Mouse (Mus musculus) forebrain, embryonic 14.5 days (tissue): ENCODE results near the gene Gm29666. TPM values are rescaled to one million over a fixed set of nuclear protein-coding genes. Genes with fewer than 3 reads are reported as not detected.

Experiments used
- ATAC-seq: fragments of 200-750 bp; cut with Nextera tagmentation; 2 replicates; pipeline ENCODE4 v1.8.0; 2017; ENCODE audit warnings: mild to moderate bottlenecking, moderate library complexity
- DNase-seq: peaks from one replicate; pipeline ENCODE4 v3.0.0-alpha.2; 2015; ENCODE audit warnings: low spot score
- H3K27ac ChIP-seq: fragments of 300-500 bp; sonication (generic); 2 replicates; pipeline ENCODE4 v1.5.1; 2014; ENCODE audit warnings: low read depth, mild to moderate bottlenecking, control low read depth, low read length, moderate library complexity
- H3K27me3 ChIP-seq: fragments of 300-500 bp; sonication (generic); replicated peaks from 2 replicates; pipeline ENCODE4 v1.6.1; 2014; ENCODE audit warnings: low read length, control low read depth, mixed read lengths; ENCODE audit not compliant: control insufficient read depth, insufficient read depth
- H3K36me3 ChIP-seq: fragments of 300-500 bp; sonication (generic); 2 replicates; pipeline ENCODE4 v1.6.1; 2014; ENCODE audit warnings: low read length, control low read depth; ENCODE audit not compliant: control insufficient read depth, insufficient read depth
- H3K4me1 ChIP-seq: fragments of 300-500 bp; sonication (generic); 2 replicates; pipeline ENCODE4 v1.6.1; 2014; ENCODE audit warnings: antibody characterized with exemption, low read length, control low read depth; ENCODE audit not compliant: control insufficient read depth, insufficient read depth
- H3K4me2 ChIP-seq: fragments of 300-500 bp; sonication (generic); 2 replicates; pipeline ENCODE4 v1.6.1; 2014; ENCODE audit warnings: mild to moderate bottlenecking, control low read depth, low read length
- H3K4me3 ChIP-seq: fragments of 300-500 bp; sonication (generic); 2 replicates; pipeline ENCODE4 v1.5.1; 2014; ENCODE audit warnings: low read depth, low read length, control low read depth
- H3K9ac ChIP-seq: fragments of 300-500 bp; sonication (generic); 2 replicates; pipeline ENCODE4 v1.6.1; 2014; ENCODE audit warnings: mild to moderate bottlenecking, low read length, control low read depth, moderate library complexity
- H3K9me3 ChIP-seq: fragments of 300-500 bp; sonication (generic); replicated peaks from 2 replicates; pipeline ENCODE4 v1.6.1; 2016; ENCODE audit warnings: low read length, control low read depth, mixed read lengths; ENCODE audit not compliant: control insufficient read depth
- WGBS: fragments of 180-500 bp; shearing (Covaris S2); extraction: QIAGEN DNeasy Blood & Tissue Kit; methylation state at CpG from one replicate; pipeline ENCODE4 v1.1.7; 2014; 5-methylcytosine and 5-hydroxymethylcytosine counted together
- polyA plus RNA-seq: library from polyadenylated mRNA; unstranded; fragments of >200 nt; fragmentation: Nextera tagmentation; extraction: Ambion mirVana; gene quantifications from 2 replicates; pipeline ENCODE4 v1.2.1, GENCODE M21; 2014

Gene Gm29666
- polyA plus RNA-seq, result 0.30 and 0.40 TPM in 2 replicates

DNA sequence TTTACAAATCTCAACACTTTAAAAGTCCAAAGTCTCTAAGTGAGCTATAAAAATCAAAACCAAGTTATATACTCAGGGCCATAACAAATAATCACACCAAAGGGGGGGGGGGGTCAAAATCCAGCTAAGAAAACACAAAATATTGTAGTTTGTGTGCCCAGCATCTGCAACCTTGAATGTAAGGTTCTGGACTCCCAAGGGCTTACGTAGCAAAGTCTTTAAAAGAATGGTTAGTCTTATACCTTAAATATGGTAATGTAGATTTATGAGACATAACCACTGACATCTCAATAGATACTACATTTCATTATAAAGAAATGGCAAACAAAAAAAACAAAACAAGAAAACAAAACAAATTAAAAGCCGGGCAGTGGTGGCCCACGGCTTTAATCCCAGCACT lies at the start of gene Gm29666:
Gene Gm29666 (minus strand): TSS at position 101 of the 400 bp plus-strand sequence.
- no peak within 1 kb of the TSS for H3K27ac ChIP-seq

DNA sequence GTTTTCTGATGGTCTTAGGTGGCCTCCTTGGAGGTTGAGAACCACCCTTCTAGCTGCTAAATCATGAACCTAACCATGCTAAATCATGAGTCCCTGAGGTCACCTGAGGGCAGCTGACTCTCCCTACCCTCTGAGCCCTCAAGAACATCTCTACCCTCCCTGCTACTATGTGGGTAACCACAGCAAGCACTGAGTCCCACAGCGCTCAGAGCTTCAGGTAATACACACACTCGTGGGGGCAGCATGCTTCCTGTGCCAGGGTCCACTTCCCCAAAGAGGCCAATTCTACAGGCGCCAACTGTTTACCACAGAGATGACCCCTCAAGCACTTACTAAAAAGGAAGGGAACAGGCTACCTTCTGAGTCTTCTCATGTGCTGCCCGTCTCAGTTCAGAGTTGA lies 48.7 kb upstream of the Gm29666 start:
- H3K27ac ChIP-seq, result no peak overlapping the region
- ATAC-seq (no peak), DNase-seq (no peak)
- H3K27me3 ChIP-seq, result no peaks in the 10 kb centered on the region
- H3K4me1 ChIP-seq, result peaks cover 7% of the 10 kb centered on the region
- H3K9me3 ChIP-seq, result no peaks in the 10 kb centered on the region
- no peaks in the 10 kb centered on the region for H3K36me3 ChIP-seq
- 90% methylated on average over 4 of the region's 4 CpGs for WGBS
- no peak overlapping the region for H3K9ac ChIP-seq
- no peak overlapping the region for H3K4me3 ChIP-seq
- no peak overlapping the region for H3K4me2 ChIP-seq

More for the DNA sequence above, at the start of gene Gm29666:
- no peak within 1 kb of the TSS for H3K9ac ChIP-seq
- no peaks in the 10 kb centered on the region for H3K36me3 ChIP-seq
- no peaks in the 10 kb centered on the region for H3K27me3 ChIP-seq
- H3K4me1 ChIP-seq, result peaks cover 12% of the 10 kb centered on the region
- 95% methylated on average over 3 of the region's 3 CpGs for WGBS
- no peak within 1 kb of the TSS for H3K4me3 ChIP-seq
- no peak within 1 kb of the TSS for H3K4me2 ChIP-seq
- ATAC-seq (no peak), DNase-seq (no peak)
- no peaks in the 10 kb centered on the region for H3K9me3 ChIP-seq

DNA sequence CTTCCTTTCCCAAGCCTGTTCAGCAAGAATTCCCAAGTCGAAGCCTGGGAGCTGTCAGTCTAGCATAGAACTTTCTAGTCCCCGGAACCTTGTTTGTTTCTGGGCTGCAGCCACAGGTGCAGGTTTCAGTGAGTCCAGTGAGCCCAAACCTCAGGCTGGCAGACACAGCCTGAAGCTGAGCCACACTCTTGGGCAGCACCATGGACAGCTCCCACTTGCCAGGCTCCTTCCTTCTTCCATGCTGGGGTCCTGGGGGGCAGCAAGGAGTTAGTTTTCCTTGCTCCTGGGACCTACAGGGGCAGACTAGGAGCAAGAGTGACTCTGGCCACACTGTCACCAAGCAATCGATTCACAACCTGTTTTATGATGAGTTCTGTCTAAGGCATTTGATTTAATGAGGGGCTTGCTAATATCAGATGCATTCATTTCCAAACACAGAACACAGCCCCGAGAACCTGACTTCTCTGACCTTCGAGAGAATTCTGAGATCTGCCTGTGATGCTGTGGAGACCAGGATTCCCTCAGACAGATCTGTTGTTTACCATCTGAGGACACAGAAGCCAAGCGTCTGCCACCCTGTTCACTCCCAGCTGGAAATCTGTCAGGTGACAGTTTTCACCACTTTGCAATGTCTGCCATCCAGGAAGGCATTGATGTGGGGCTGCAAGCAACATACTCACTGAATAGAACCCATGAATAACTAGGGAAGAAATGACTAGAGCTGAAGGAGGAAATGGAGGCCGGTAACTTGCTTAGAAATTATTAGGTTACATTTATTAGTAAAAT lies 45.9 kb upstream of the Gm29666 start:
- 59% methylated on average over 7 of the region's 7 CpGs for WGBS
- Histone ChIP-seq H3K4me1 (no peaks in the 10 kb centered on the region; the same call in 1 of the 2 replicates), H3K9me3 (no peaks in the 10 kb centered on the region), H3K9ac (no peak overlapping the region), H3K4me2 (no peak overlapping the region), H3K36me3 (no peaks in the 10 kb centered on the region), H3K27ac (peak overlapping the region; percentile 60; the same call in 1 of the 2 replicates), H3K27me3 (no peaks in the 10 kb centered on the region), H3K4me3 (no peak overlapping the region)
- ATAC-seq, result no peak
- DNase-seq, result peak; percentile 52

DNA sequence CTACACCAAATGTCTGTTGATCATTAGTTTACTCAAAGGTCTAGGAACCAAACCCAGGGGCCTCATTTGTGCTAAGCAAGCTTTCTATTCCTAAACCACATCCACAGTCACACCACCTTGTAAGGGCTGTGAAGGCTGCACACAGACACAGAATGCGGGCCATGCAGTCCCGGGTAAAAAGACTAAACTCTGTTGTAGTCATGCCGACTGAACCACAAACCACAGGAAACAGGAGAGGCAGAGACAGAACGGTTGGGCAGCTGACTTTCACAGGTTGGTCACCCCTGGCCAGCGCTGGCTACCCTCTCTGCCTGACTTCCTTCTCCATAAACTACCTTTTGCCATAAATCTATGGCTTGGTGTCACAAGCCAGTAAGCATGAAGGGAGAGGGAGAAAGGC lies 44.9 kb upstream of the Gm29666 start:
- WGBS, result 89% methylated on average over 5 of the region's 5 CpGs

DNA sequence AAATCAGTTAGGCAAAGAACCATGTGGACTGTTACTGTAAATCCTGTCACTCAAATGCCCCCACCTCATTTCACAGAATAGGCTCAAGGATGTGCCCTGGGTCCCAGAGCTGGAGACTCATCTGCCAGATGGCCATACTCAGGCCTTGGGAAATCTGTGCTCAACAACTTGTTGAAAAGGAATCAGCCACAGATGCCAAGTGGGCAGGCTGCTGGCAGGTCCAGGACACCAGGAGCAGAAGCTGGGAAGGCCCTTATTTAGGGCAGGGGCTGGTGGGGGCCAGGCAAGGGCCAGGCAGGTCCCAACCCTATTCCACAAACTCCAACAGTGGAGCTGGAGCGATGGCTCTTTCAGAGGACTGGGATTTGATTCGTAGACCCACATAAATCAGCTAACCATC lies 42.7 kb upstream of the Gm29666 start:
- ATAC-seq (no peak), DNase-seq (no peak)
- Histone ChIP-seq H3K9me3 (no peaks in the 10 kb centered on the region), H3K36me3 (peaks cover 6% of the 10 kb centered on the region; the same call in 1 of the 2 replicates), H3K27ac (no peak overlapping the region), H3K4me3 (no peak overlapping the region), H3K4me1 (peaks cover 10% of the 10 kb centered on the region), H3K4me2 (no peak overlapping the region), H3K27me3 (no peaks in the 10 kb centered on the region), H3K9ac (no peak overlapping the region)
- 95% methylated on average over 2 of the region's 2 CpGs for WGBS

More for the DNA sequence above, 44.9 kb upstream of the Gm29666 start:
- Histone ChIP-seq H3K27me3 (no peaks in the 10 kb centered on the region), H3K4me2 (no peak overlapping the region), H3K9ac (no peak overlapping the region), H3K27ac (no peak overlapping the region), H3K36me3 (no peaks in the 10 kb centered on the region), H3K4me3 (no peak overlapping the region), H3K4me1 (no peaks in the 10 kb centered on the region; the same call in 1 of the 2 replicates), H3K9me3 (no peaks in the 10 kb centered on the region)
- DNase-seq, result no peak
- no peak for ATAC-seq

DNA sequence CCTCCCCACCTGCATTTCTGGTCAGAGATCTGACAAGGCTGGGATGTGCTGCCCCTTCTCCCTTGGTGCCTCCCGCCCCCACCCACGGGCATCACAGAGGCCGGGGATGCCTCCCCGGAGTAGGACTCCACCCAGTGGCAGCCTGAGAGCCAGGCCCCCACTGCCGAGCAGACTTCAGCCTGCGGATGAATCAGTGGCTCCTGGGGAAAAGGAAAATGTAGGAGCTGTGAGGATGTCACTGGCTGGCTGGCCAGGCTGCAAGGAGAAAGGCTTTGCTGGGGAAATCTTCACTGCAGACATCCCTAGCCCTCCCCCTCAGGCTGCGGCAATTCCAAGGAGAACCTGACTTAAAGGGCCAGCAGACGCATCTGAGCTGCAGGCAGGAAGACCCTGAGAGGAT lies 40.9 kb upstream of the Gm29666 start:
- DNase-seq (peak; percentile 28), ATAC-seq (peak; percentile 14; the same call in 1 of the 2 replicates)
- Histone ChIP-seq H3K4me3 (no peak overlapping the region), H3K9ac (peak overlapping the region; percentile 40; the same call in 1 of the 2 replicates), H3K4me1 (peaks cover 11% of the 10 kb centered on the region), H3K36me3 (peaks cover 17% of the 10 kb centered on the region), H3K27me3 (no peaks in the 10 kb centered on the region), H3K9me3 (no peaks in the 10 kb centered on the region), H3K4me2 (no peak overlapping the region), H3K27ac (no peak overlapping the region)
- 26% methylated on average over 8 of the region's 8 CpGs for WGBS

DNA sequence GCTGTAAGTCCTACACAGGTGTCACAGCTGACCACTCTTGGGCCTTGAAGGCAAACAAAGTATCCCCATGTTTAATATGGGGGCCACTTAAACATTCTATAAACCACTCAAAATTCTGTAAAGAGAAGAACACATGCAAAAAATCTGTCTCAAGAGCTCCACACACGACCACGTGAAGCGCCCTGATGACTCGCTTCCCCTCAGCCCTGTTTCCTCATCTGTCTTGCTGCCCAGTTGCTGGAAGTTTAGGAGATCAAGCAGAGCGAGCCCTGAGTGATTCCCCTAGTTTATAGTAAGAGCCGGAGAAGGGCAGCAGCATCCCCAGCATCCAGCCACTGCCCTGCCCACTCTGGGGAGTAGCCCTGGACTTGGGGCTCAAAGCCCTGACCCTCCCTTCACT lies 40.1 kb upstream of the Gm29666 start:
- ATAC-seq, result no peak
- H3K4me2 ChIP-seq, result no peak overlapping the region
- no peaks in the 10 kb centered on the region for H3K9me3 ChIP-seq
- peaks cover 11% of the 10 kb centered on the region for H3K4me1 ChIP-seq
- no peak overlapping the region for H3K9ac ChIP-seq
- no peaks in the 10 kb centered on the region for H3K27me3 ChIP-seq
- DNase-seq, result no peak
- WGBS, result 88% methylated on average over 6 of the region's 6 CpGs
- H3K27ac ChIP-seq, result no peak overlapping the region
- H3K4me3 ChIP-seq, result no peak overlapping the region
- peaks cover 25% of the 10 kb centered on the region for H3K36me3 ChIP-seq

DNA sequence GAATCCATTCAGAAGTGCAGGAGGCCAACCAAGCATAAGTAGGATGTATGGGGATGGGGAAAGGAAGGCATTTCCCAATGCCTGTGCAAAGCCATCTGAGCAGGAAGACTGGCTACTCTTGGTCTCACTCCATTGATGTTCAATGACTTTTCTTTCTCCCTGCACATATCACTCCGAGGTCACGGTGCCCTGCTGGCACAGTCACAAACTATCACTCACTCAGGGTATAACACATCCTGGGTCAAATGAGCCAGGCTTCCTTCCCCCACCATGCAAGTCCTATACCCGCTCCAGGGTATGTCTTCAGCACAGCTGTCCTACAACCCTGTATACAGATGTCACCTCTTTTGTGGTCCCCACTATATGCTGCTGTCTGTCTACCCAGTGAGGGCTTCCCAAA lies 38.5 kb upstream of the Gm29666 start:
- H3K36me3 ChIP-seq, result peaks cover 41% of the 10 kb centered on the region
- no peak overlapping the region for H3K9ac ChIP-seq
- H3K27ac ChIP-seq, result no peak overlapping the region
- ATAC-seq (no peak), DNase-seq (no peak)
- H3K9me3 ChIP-seq, result no peaks in the 10 kb centered on the region
- H3K4me2 ChIP-seq, result no peak overlapping the region
- WGBS, result 89% methylated on average over 3 of the region's 3 CpGs
- no peak overlapping the region for H3K4me3 ChIP-seq
- peaks cover 11% of the 10 kb centered on the region for H3K4me1 ChIP-seq
- no peaks in the 10 kb centered on the region for H3K27me3 ChIP-seq

DNA sequence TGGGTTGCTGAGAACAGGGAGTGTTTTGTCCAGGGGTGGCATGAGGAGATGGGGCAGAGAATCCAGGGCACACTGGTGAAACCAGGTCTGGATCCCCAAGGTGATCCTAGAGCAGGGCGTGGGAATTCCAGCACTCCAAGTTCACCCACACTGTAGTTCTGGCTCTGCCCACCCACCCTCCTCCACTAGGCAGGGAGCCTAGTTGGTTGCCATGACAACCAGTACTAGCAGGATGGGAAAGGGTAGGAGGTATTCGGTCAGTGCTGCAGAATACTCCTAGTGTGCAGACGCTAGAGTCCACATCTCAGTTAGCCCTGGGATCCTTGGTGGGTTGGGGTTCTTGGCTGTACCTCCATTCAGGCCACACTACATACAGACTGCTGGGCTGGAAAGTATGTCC lies 38.0 kb upstream of the Gm29666 start:
- H3K4me2 ChIP-seq, result no peak overlapping the region

More for the DNA sequence above, 38.0 kb upstream of the Gm29666 start:
- DNase-seq, result peak; percentile 89
- H3K36me3 ChIP-seq, result peaks cover 46% of the 10 kb centered on the region
- no peak overlapping the region for H3K4me3 ChIP-seq
- H3K9me3 ChIP-seq, result no peaks in the 10 kb centered on the region
- no peak overlapping the region for H3K27ac ChIP-seq
- no peaks in the 10 kb centered on the region for H3K27me3 ChIP-seq
- no peak overlapping the region for H3K9ac ChIP-seq
- H3K4me1 ChIP-seq, result peaks cover 11% of the 10 kb centered on the region
- ATAC-seq, result peak; percentile 75
- 20% methylated on average over 3 of the region's 3 CpGs for WGBS
